Mouse (Mus musculus): ENCODE measurements around the gene Nsun2.

DNA sequence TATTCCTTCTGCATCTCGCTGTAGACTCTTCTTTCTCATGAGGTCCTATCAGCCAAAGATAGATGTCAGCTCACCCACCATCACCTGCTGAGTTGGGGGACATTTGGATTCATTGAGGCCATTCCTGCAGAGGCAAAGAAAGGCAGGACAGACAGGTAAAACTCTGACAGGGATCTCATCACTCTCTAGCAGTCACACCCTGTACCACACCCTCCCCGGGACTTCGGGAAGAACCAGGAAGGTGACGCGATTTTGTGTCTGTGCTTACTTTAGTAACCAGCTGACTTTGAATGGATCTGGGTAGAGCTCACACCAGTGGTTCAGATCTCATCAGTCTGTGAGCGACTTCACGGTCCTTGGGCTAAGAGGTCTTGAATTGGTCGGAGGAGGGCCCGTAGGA is 112.9 kb downstream of the Nsun2 start:
- TF ChIP-seq GATA1 (IDR thresholded peaks at IDR 0.05; ENCODE audit: low read length) (no peak), TAL1 (IDR thresholded peaks at IDR 0.05; ENCODE audit: low read length) (no peak)
